Mouse (Mus musculus) heart, adult 9 months (tissue): ENCODE measurements around the gene Syne1.
"Not testable (repeated sequence)": the region's sequence is repeated elsewhere in the genome, so short reads cannot be mapped to it uniquely, and the experiment has no call there.

Experiments used
- DNase-seq, 2 experiments: peaks; one replicate each; pipeline ENCODE4 v3.0.0; 2022; ENCODE audit warnings: low spot score in 2 of 2

Syne1 gene

DNA sequence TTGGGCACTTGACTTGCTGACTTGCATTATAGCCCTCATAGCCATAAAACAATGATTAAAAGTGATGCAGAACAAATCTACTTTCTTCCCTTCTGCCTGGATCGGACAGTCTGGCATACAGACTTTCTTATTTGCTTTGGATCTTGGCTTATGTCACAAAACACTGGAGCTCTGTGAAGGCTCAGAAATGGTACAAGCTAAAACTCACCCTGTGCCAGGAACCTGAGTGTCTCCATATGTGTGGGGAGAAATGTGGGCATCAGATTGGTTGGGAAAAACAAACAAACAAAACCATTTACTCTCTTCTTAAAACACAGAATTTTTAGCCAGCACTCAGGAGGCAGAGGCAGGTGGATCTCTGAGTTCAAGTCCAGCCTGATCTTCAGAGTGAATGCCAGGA lies 30.6 kb downstream of the Syne1 start:
- DNase-seq: no peak

GRCm38 (mm10) chr10:5515330-5515729 lies 36.0 kb downstream of the Syne1 start:
- DNase-seq: no peak

- no peak for DNase-seq
These were observed 37.1 kb downstream of the Syne1 start for GRCm38 (mm10) chr10:5514134-5514533.

DNA sequence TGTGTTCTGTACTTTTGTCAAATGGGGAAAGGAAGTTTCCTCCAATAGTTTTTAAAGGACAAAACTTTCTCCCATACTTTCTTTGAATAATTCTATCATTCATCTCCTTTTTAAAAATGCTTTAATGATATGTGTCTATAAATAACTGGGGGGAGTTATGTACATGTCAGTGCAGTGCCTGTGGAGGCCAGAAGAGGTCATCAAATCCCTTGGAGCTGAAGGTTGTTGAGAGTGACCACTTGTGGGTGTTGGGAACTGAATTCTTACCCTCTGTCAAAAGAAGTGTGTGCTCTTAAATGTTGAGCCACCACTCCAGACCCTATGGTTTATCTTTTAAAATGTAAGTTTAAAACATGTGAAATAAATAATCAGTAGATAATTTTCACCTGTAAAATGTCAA lies 39.0 kb downstream of the Syne1 start:
- no peak for DNase-seq

- no peak for DNase-seq
These were observed 39.9 kb downstream of the Syne1 start for GRCm38 (mm10) chr10:5511403-5511802.

DNA sequence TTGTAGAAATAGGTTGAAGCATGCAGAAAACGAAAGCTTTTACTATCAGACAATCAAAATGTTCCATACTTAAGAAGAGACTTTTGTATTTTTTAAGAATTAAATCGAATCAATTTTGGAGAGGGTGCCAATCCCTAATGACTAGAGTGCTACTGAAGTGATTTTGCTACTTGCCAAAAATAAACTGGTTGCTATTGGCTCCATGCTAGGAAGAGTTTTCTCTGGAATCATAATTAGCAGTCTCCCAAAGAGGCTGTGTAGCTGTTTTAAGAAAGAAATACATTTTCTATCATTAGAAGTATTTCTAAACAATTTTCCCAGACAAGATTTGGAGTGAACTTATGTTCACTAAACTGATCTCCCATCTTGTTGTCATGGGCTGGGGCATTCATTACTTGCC lies 43.8 kb downstream of the Syne1 start:
- DNase-seq: no peak

- no peak for DNase-seq
These were observed 46.5 kb downstream of the Syne1 start for GRCm38 (mm10) chr10:5504761-5505160.

DNA sequence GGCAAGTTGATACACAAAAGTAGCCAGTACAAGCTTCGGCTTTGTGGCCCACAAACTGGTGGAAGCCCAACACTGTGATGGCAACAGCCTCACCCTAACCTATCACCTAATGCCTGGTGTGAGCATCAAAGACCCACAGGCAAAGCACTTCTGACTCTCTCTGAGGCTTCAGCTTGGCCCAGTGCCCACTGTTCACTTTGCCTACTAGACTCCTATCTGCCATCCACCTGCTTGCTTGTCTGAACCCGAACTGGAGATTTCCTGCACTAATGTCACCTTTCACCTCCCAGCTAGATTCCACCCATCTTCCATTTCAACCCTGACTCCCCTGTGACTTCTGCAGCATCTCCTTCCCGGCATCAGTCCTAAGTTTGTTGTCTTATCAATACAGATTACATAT lies 47.4 kb downstream of the Syne1 start:
- DNase-seq: no peak

DNA sequence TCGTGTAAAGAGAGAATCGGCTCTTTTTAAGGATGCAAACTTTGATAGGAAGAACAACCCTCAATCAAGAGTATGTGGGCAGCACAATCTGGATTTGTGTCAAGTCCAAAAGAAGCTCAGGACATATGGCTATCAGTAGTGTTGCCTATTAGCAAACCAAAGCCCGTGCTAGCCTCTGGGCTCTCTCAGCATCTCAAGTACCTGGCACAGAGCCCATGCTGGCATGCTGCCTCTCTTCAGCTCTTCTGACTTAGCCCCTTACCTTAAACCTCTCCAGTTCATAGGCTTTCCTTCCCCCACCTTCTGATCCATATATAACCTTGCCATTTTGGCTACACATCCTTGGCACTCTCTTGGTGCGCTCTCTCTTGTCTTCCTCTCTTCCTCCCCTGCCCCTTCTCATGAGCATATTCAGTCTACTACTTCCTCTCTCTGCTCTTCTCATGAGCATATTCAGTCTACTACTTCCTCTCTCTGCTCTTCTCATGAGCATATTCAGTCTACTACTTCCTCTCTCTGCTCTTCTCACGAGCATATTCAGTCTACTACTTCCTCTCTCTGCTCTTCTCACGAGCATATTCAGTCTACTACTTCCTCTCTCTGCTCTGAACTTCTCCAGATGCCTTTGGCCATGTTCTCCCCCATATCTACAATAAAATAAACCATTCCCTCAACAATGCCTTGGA lies 51.5 kb downstream of the Syne1 start:
- not testable (repeated sequence) for DNase-seq

GRCm38 (mm10) chr10:5497859-5498258 lies 53.4 kb downstream of the Syne1 start:
- DNase-seq: no peak

GRCm38 (mm10) chr10:5491050-5491449 lies 60.2 kb downstream of the Syne1 start:
- DNase-seq: no peak

DNA sequence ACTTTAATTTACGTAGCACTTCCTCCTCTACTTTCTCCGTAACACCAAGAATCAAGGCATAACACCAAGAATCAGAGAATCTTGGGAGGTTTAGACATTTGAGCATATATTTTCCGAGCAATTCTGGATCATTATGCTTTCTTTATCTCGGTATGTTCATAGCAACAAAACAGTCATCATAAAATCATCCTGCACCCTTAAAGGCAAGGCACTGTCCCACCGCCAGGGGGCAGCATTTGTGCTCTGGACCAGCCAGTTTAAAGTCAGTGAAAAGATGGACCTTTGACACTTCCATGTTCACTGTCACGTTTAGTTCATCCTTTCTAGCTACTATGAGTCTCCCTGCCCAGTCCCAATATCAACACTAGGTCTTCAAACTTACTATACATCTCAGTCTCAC lies 61.3 kb downstream of the Syne1 start:
- no peak for DNase-seq

- no peak for DNase-seq
These were observed 63.2 kb downstream of the Syne1 start for GRCm38 (mm10) chr10:5488097-5488496.

DNA sequence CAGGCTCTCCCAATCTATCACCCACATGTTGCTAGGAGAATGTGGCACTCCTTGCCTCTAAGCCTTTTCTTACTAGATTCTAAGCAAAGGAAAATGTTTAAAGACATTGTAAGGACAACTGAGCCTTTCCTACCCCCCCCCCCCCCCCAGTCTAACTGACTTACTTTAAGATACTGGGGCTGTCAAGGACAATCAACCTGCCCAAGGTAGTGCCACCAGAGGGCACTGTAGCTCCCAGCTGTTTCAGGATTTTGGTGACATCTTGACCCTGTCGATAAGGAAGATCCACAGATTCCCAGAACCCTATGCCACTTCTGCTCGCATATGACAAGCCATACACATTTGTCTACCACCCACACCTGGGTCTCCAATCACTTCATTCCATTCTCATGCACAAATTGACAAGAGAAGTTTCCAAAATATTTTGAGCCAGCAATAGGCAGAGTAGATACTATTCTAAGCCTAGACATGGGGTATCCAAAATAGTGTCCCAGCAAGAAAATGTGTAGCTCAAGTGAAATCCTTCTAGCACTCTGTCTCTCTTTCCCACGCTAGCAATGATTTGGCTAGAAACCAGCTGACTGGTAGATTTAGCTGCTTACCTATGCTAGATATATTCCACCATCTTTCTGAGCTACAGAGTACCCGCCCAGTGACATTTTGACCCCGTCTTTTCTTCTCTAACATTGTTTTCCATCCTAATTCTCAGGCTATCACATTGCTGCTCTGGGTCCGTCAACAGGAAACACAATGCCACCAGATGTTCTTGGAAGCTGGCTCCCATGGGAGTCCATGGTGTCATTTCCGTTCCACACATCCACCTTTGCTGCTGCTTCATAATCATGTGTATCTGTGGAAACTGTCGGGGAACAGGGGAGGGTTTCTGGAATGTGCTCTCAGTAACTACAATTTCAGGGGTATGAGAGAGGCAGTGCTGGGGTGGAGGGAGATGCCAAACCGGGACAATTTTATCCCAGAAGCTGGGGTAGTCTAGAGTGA lies 70.4 kb downstream of the Syne1 start:
- DNase-seq: peak; percentile 8 to 13

DNA sequence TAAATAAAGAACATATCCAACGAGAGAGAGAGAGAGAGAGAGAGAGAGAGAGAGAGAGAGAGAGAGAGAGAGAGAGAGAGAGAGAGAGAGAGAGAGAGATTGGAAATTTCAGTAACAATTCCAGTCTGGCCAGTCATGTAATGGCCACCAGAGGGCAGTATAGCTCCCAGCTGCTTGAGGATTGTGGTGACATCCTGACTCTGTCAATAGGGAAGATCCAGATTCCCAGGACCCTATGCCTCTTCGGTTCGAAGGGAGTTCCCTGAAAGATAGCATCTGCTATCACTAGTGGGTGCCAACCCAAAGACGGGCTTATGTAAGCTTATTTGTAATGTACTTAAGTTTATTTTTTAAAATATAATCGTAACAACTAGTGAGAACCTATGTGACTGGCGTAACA lies 71.2 kb downstream of the Syne1 start:
- peak; percentile 19 to 22 for DNase-seq

DNA sequence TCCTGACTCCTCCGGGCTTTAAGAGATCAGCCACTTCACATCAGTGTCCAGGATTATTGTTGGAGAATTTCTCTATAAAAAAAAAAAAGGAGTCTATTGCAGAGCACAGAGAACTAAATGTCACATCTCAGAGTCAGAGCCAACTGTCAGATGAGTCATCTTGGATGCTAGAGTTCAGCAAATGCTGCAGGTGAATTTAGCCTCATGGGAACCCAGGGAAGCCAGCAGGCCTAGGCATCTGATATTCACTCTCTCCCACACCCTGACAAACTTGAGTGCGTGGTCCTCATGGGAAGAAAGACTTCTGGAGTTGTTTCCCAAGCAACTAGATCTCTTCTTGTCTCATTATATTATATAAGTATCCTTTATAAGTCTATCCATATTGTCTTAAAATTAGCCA lies 82.6 kb downstream of the Syne1 start:
- no peak for DNase-seq

- DNase-seq: no peak
These were observed 97.5 kb downstream of the Syne1 start for GRCm38 (mm10) chr10:5453830-5454229.

DNA sequence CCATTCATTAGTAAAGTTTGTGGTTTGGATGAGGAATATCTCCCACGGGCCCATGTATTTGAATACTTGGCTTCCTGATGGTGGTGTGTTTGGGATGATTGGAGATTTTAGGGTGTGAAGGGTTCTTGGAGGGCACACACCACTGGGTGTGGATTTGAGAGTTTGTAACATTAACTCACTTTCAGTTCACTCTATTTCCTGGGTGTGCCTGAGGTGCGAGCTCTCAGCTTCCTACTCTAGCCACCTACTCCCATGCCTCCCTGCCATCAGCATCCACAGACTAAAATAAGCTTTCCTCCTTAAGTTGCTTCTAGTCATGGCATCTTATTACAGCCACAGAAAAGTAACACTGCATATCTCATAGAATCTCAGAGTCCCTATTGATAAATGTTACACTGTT lies 101.3 kb downstream of the Syne1 start:
- DNase-seq: no peak

- no peak for DNase-seq
These were observed 103.1 kb downstream of the Syne1 start for GRCm38 (mm10) chr10:5447950-5448716.

- no peak for DNase-seq
These were observed 106.0 kb downstream of the Syne1 start for GRCm38 (mm10) chr10:5445313-5445712.

GRCm38 (mm10) chr10:5443020-5443419 lies 108.3 kb downstream of the Syne1 start:
- DNase-seq: no peak

- DNase-seq: no peak
These were observed 111.4 kb downstream of the Syne1 start for GRCm38 (mm10) chr10:5439802-5440350.
